Mouse (Mus musculus) embryonic facial prominence, embryonic 13.5 days (tissue): ENCODE measurements at regions not wholly inside any gene's neighbourhood (a gene's known extent, or its start where the extent isn't known, plus 50 kb on each side); places are given as distances from the start of the nearest gene placed in this dataset.

Experiments
- ATAC-seq: fragments of 200-750 bp; cut with Nextera tagmentation; 2 replicates; pipeline ENCODE4 v1.8.0; 2017; ENCODE audit warnings: low read depth; ENCODE audit not compliant: insufficient number of reproducible peaks, insufficient read depth, low FRiP score, low TSS enrichment
- H3K27ac ChIP-seq: fragments of 300-500 bp; sonication (generic); 2 replicates; pipeline ENCODE4 v1.5.1; 2015; ENCODE audit warnings: moderate library complexity, mild to moderate bottlenecking, inconsistent platforms
- H3K27me3 ChIP-seq: fragments of 300-500 bp; sonication (generic); 2 replicates; pipeline ENCODE4 v1.6.1; 2015; ENCODE audit warnings: mild to moderate bottlenecking, inconsistent platforms
- H3K36me3 ChIP-seq: fragments of 300-500 bp; sonication (generic); 2 replicates; pipeline ENCODE4 v1.6.1; 2015; ENCODE audit warnings: mild to moderate bottlenecking, inconsistent platforms
- H3K4me1 ChIP-seq: fragments of 300-500 bp; sonication (generic); 2 replicates; pipeline ENCODE4 v1.6.1; 2015; ENCODE audit warnings: inconsistent platforms
- H3K4me2 ChIP-seq: fragments of 300-500 bp; sonication (generic); 2 replicates; pipeline ENCODE4 v1.6.1; 2015; ENCODE audit warnings: moderate library complexity, mild to moderate bottlenecking, inconsistent platforms
- H3K4me3 ChIP-seq: fragments of 300-500 bp; sonication (generic); 2 replicates; pipeline ENCODE4 v1.5.1; 2015; ENCODE audit warnings: mild to moderate bottlenecking, inconsistent platforms
- H3K9ac ChIP-seq: fragments of 300-500 bp; sonication (generic); 2 replicates; pipeline ENCODE4 v1.6.1; 2015; ENCODE audit warnings: mild to moderate bottlenecking, inconsistent platforms
- H3K9me3 ChIP-seq: fragments of 300-500 bp; sonication (generic); 2 replicates; pipeline ENCODE4 v1.6.1; 2016; ENCODE audit warnings: inconsistent platforms
- WGBS: fragments of 180-500 bp; shearing (Covaris S2); methylation state at CpG from one replicate; pipeline ENCODE4 v1.1.7; 2015; ENCODE audit warnings: mixed read lengths; 5-methylcytosine and 5-hydroxymethylcytosine counted together

- H3K9ac ChIP-seq, result no peak overlapping the region
- no peaks in the 10 kb centered on the region for H3K36me3 ChIP-seq
- no peak overlapping the region for H3K27ac ChIP-seq
- ATAC-seq, result no peak
- H3K27me3 ChIP-seq, result no peaks in the 10 kb centered on the region
- no peaks in the 10 kb centered on the region for H3K9me3 ChIP-seq
- H3K4me2 ChIP-seq, result no peak overlapping the region
- WGBS, result 82% methylated on average over 9 of the region's 9 CpGs
- no peak overlapping the region for H3K4me3 ChIP-seq
- H3K4me1 ChIP-seq, result no peaks in the 10 kb centered on the region
Measured at GRCm38 (mm10) chr8:8745615-8746285, 55.4 kb upstream of the Arglu1 start.
